Mouse (Mus musculus) midbrain, embryonic 15.5 days (tissue): ENCODE data around the gene Spn. TPM values are rescaled to one million over a fixed set of nuclear protein-coding genes. Genes with fewer than 3 reads are reported as not detected.
A peak's percentile ranks its signal among the peaks of the same experiment; 100 is the strongest.

Experiments
- ATAC-seq: fragments of 200-750 bp; cut with Nextera tagmentation; replicated peaks from 2 replicates; pipeline ENCODE4 v1.8.0; 2017; ENCODE audit warnings: moderate TSS enrichment
- H3K27ac ChIP-seq: fragments of 300-500 bp; sonication (generic); 2 replicates; pipeline ENCODE4 v1.5.1; 2015; ENCODE audit warnings: mild to moderate bottlenecking, inconsistent platforms
- H3K27me3 ChIP-seq: fragments of 300-500 bp; sonication (generic); replicated peaks from 2 replicates; pipeline ENCODE4 v1.6.1; 2015; ENCODE audit warnings: inconsistent platforms
- H3K36me3 ChIP-seq: fragments of 300-500 bp; sonication (generic); replicated peaks from 2 replicates; pipeline ENCODE4 v1.6.1; 2015; ENCODE audit warnings: inconsistent platforms
- H3K4me1 ChIP-seq: fragments of 300-500 bp; sonication (generic); 2 replicates; pipeline ENCODE4 v1.6.1; 2015; ENCODE audit warnings: inconsistent platforms
- H3K4me2 ChIP-seq: fragments of 300-500 bp; sonication (generic); 2 replicates; pipeline ENCODE4 v1.6.1; 2015; ENCODE audit warnings: inconsistent platforms, mild to moderate bottlenecking, moderate library complexity
- H3K4me3 ChIP-seq: fragments of 300-500 bp; sonication (generic); 2 replicates; pipeline ENCODE4 v1.5.1; 2015; ENCODE audit warnings: mild to moderate bottlenecking, inconsistent platforms
- H3K9ac ChIP-seq: fragments of 300-500 bp; sonication (generic); 2 replicates; pipeline ENCODE4 v1.6.1; 2015; ENCODE audit warnings: mild to moderate bottlenecking, inconsistent platforms
- H3K9me3 ChIP-seq: fragments of 300-500 bp; sonication (generic); 2 replicates; pipeline ENCODE4 v1.6.1; 2016; ENCODE audit warnings: inconsistent platforms
- WGBS: fragments of 180-500 bp; shearing (Covaris S2); methylation state at CpG from one replicate; pipeline ENCODE4 v1.1.7; 2015; ENCODE audit warnings: mixed read lengths; 5-methylcytosine and 5-hydroxymethylcytosine counted together
- polyA plus RNA-seq: library from polyadenylated mRNA; unstranded; fragments of >200 nt; fragmentation: Nextera tagmentation; extraction: Ambion mirVana; gene quantifications from 2 replicates; pipeline ENCODE4 v1.2.1, GENCODE M21; 2015

The Spn gene
- polyA plus RNA-seq, 1 experiment from 2014 or later, result 0.04 TPM

GRCm38 (mm10) chr7:127112921-127113597, 24.6 kb downstream of the Spn start:
- Histone ChIP-seq H3K4me2 (no peak overlapping the region), H3K27ac (no peak overlapping the region), H3K27me3 (no peaks in the 10 kb centered on the region), H3K4me1 (peaks cover 3% of the 10 kb centered on the region; the same call in 1 of the 2 replicates), H3K4me3 (no peak overlapping the region), H3K36me3 (no peaks in the 10 kb centered on the region), H3K9ac (no peak overlapping the region), H3K9me3 (no peaks in the 10 kb centered on the region)
- no peak for ATAC-seq
- 50% methylated on average over 9 of the region's 9 CpGs for WGBS

DNA sequence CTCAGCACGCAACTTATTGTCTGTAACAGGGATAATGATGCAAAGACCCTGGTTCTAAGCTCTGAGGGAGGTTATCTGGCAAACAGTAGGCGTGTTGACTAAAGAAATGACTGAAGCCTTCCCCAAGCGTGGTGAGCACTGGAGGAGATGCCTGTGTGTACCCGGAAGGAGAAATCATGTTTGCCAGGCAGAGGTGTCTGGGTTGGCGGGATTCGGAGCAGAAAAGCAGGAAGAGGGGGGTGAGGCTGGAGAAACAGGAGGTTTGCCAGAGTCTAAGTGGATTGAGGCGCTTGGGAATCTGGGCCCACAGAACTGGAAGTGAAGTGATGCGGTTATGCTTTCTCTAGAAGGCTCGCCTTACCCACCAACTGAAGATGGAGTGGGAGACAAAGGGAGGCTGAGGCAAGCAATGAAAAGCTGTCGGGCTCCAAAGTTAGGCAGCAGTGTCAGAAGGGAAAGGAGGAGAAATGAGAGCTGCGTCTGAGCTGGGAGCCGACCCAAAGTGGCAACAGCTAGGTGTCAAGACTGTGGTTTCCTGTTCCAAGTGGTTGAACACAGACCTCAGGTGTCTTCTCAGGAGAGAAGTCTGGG, 25.3 kb downstream of the Spn start:
- peaks cover 3% of the 10 kb centered on the region; the same call in 1 of the 2 replicates for H3K4me1 ChIP-seq
- no peaks in the 10 kb centered on the region for H3K36me3 ChIP-seq
- no peak overlapping the region for H3K27ac ChIP-seq
- H3K27me3 ChIP-seq, result no peaks in the 10 kb centered on the region
- no peak for ATAC-seq
- H3K9me3 ChIP-seq, result no peaks in the 10 kb centered on the region
- 84% methylated on average over 12 of the region's 12 CpGs for WGBS
- H3K4me2 ChIP-seq, result no peak overlapping the region
- H3K4me3 ChIP-seq, result no peak overlapping the region
- H3K9ac ChIP-seq, result no peak overlapping the region

GRCm38 (mm10) chr7:127111461-127111860, 26.2 kb downstream of the Spn start:
- ATAC-seq, result no peak
- Histone ChIP-seq H3K4me1 (peaks cover 3% of the 10 kb centered on the region; the same call in 1 of the 2 replicates), H3K9ac (no peak overlapping the region), H3K27me3 (no peaks in the 10 kb centered on the region), H3K27ac (no peak overlapping the region), H3K4me3 (no peak overlapping the region), H3K36me3 (no peaks in the 10 kb centered on the region), H3K4me2 (no peak overlapping the region), H3K9me3 (no peaks in the 10 kb centered on the region)
- WGBS, result 49% methylated on average over 6 of the region's 6 CpGs

DNA sequence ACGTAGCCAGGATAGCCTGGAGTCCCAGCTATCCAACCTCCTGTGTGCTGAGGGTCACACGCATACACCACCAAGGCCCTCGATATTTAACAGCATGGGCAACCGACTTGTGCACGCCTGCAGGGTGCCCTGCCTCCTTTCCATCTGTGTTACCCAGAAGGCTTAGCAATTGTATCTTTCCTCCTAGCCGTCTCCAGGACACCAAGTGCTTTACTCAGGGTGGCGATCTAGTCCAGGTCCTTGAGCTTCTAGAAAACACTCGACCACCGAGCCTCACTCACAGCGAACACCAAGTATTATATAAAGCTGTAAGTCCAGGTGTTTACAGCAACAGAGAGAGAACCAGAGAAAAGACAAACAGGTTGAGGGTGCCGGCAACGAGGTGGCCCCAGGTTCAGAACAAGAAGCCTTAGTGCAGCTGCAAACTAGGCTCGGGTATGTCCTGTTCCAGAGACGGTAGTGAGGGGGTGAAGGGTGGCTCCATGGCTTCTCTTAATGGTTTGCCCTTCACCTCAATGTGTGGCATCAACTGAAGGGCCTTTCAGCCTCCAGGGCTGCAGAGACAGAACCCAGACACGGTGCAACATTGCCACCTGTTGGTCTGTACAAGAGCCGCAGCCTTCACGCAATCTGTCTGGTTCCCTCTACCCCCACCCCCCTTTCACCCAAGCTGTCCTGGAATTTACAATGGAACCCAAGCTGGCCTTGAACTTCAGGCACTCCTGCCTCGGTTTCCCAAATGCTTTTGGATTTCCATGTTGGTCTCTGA, 27.2 kb downstream of the Spn start:
- Histone ChIP-seq H3K4me3 (no peak overlapping the region), H3K9me3 (no peaks in the 10 kb centered on the region), H3K36me3 (no peaks in the 10 kb centered on the region), H3K9ac (no peak overlapping the region), H3K4me1 (peaks cover 3% of the 10 kb centered on the region; the same call in 1 of the 2 replicates), H3K4me2 (no peak overlapping the region), H3K27ac (no peak overlapping the region), H3K27me3 (no peaks in the 10 kb centered on the region)
- 50% methylated on average over 18 of the region's 18 CpGs for WGBS
- peak; percentile 82 for ATAC-seq

DNA sequence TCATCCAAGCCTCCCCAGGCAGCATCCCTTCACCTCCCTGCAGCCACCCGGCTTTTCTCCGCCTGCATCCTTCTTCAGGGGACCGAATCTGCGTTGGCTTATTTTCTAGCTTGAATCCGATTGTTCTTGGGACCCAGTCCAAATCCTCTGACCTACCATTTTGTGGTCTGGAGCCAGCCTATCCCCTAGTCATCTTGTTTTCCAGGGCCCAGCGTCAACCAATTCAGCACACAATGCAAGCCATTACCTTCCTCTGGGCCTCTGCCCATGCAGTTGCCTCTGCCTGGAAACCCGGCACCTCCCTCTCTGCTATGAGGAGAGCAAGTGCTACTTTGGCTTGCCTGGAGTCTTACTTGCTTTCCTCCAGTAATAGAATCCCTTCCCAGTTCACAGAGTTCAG, 32.1 kb downstream of the Spn start:
- Histone ChIP-seq H3K27me3 (no peaks in the 10 kb centered on the region), H3K27ac (peak overlapping the region; percentile 72; the same call in 1 of the 2 replicates), H3K36me3 (no peaks in the 10 kb centered on the region), H3K9ac (no peak overlapping the region), H3K4me1 (peaks cover 7% of the 10 kb centered on the region), H3K4me3 (no peak overlapping the region), H3K4me2 (no peak overlapping the region), H3K9me3 (no peaks in the 10 kb centered on the region)
- WGBS, result 70% methylated on average over 7 of the region's 7 CpGs
- no peak for ATAC-seq

DNA sequence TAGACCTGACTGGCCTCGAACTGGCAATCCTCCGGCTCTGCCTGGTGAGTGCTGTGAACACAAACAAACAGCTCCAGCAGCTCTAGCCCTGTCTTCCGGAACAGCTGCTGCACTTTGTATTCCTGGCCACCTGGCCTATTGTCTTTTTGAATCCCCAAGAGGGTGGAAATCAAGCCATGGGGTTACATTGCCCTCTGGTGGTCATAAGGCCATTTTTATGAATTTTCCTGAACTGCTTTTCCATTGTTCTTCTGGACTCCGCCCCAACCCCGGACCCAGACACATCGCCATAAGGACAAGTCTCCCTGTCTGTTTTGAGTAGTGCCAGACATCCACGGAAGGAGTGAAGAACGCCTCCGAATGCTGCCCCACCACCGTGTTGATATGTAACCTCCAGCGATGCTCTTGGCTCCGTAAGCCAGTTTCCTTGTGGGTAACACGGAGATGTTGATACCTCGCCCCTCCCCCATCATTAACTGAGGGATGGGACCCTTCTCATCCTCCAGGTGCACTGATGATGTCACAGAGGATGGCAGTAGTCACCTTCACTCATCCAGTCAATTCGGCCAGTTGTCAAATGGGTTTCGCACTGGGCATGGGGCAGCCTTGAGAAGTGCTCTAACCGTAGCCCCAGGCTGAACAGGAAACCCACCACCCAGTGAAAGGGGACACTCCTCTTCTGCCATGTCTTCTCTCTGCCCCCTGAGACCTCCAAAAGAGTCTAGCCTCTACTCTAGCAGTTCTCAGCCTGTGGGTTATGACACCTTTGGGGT, 32.9 kb downstream of the Spn start:
- peak overlapping the region; percentile 20; the same call in 1 of the 2 replicates for H3K9ac ChIP-seq
- ATAC-seq, result peak; percentile 85
- peak overlapping the region; percentile 72 for H3K27ac ChIP-seq

DNA sequence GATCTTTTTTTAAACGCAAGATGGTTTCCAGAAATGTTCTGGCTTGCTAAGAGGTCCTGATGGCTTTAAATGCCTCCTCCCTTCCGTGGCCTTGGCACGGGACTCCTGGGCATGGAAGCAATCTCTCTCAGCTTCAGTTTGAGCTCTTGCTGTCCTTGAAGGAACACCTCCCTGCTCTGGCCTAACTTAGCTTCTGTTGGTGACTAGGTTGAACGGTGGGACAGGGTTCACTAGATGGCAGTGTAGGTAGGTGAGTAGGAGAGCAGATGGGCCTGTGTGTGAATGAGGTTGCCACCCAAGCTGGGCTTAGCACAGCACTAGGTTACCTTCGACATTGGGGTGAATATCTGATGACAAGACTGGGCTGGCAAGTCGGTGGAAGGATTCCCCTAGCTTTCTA, 33.7 kb downstream of the Spn start:
- H3K27me3 ChIP-seq, result no peaks in the 10 kb centered on the region
- peaks cover 7% of the 10 kb centered on the region for H3K4me1 ChIP-seq
- WGBS, result 72% methylated on average over 6 of the region's 6 CpGs
- H3K4me2 ChIP-seq, result no peak overlapping the region
- H3K27ac ChIP-seq, result peak overlapping the region; percentile 72
- ATAC-seq, result no peak
- no peaks in the 10 kb centered on the region for H3K9me3 ChIP-seq
- no peak overlapping the region for H3K9ac ChIP-seq
- H3K4me3 ChIP-seq, result no peak overlapping the region
- no peaks in the 10 kb centered on the region for H3K36me3 ChIP-seq

More for the DNA sequence above, 32.9 kb downstream of the Spn start:
- Histone ChIP-seq H3K4me3 (peak overlapping the region; percentile 17; the same call in 1 of the 2 replicates), H3K4me2 (peak overlapping the region; percentile 48), H3K4me1 (peaks cover 7% of the 10 kb centered on the region), H3K9me3 (no peaks in the 10 kb centered on the region), H3K36me3 (no peaks in the 10 kb centered on the region), H3K27me3 (no peaks in the 10 kb centered on the region)
- 14% methylated on average over 17 of the region's 17 CpGs for WGBS

DNA sequence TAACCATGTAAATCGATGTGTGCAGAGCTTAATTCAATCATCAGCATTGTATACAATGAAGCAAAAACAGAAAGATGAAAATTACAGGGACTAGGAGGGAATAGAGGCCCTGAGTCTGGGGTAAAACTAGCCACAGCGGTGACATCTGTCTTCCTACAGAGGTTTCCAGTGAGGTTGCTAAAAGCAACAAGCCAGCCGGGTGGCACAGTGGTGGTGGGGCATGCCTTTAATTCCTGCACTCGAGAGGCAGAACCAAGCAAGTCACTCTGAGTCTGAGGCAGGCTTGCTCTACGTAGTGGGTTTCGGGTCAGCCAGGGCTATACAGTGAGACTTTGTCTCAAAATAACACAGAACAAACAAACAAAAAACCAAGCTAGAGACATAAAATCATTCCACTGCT, 35.5 kb downstream of the Spn start:
- no peaks in the 10 kb centered on the region for H3K36me3 ChIP-seq
- H3K4me1 ChIP-seq, result peaks cover 7% of the 10 kb centered on the region
- H3K4me2 ChIP-seq, result no peak overlapping the region
- 83% methylated on average over 6 of the region's 6 CpGs for WGBS
- no peak for ATAC-seq
- H3K9ac ChIP-seq, result no peak overlapping the region
- no peaks in the 10 kb centered on the region for H3K9me3 ChIP-seq
- H3K4me3 ChIP-seq, result no peak overlapping the region
- H3K27me3 ChIP-seq, result no peaks in the 10 kb centered on the region
- no peak overlapping the region for H3K27ac ChIP-seq

- ATAC-seq, result no peak
- WGBS, result 37% methylated on average over 2 of the region's 2 CpGs
Observed at GRCm38 (mm10) chr7:127101451-127102016, 36.1 kb downstream of the Spn start.

GRCm38 (mm10) chr7:127099528-127099927, 38.1 kb downstream of the Spn start:
- no peak overlapping the region for H3K27ac ChIP-seq
- H3K36me3 ChIP-seq, result no peaks in the 10 kb centered on the region
- H3K4me2 ChIP-seq, result no peak overlapping the region
- ATAC-seq, result no peak
- H3K4me1 ChIP-seq, result peaks cover 3% of the 10 kb centered on the region
- H3K9ac ChIP-seq, result no peak overlapping the region
- WGBS, result 89% methylated on average over 4 of the region's 4 CpGs
- H3K4me3 ChIP-seq, result no peak overlapping the region
- no peaks in the 10 kb centered on the region for H3K9me3 ChIP-seq
- H3K27me3 ChIP-seq, result no peaks in the 10 kb centered on the region

More at GRCm38 (mm10) chr7:127101451-127102016, 36.1 kb downstream of the Spn start:
- no peaks in the 10 kb centered on the region for H3K9me3 ChIP-seq
- H3K4me2 ChIP-seq, result no peak overlapping the region
- H3K9ac ChIP-seq, result no peak overlapping the region
- H3K4me1 ChIP-seq, result peaks cover 7% of the 10 kb centered on the region
- H3K27me3 ChIP-seq, result no peaks in the 10 kb centered on the region
- H3K4me3 ChIP-seq, result no peak overlapping the region
- no peak overlapping the region for H3K27ac ChIP-seq
- H3K36me3 ChIP-seq, result no peaks in the 10 kb centered on the region

DNA sequence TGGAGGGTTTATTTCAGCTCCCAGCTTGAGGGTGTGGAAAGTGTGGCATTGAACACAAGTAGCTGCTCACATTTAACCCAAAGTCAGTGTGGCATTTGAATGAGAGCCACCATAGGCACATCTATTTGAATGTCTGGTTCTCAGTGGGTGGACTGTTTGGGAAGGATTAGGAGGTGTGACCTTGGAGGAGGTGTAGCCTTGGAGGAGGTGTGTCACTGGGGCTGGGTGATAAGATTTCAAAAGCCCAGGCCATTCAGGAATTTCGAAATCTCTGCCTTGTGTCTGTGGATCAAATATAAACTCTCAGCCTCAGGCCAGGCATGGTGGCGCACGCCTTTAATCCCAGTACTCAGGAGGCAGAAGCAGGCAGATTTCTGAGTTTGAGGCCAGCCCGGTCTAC, 38.7 kb downstream of the Spn start:
- Histone ChIP-seq H3K27ac (no peak overlapping the region), H3K27me3 (no peaks in the 10 kb centered on the region), H3K36me3 (no peaks in the 10 kb centered on the region), H3K9ac (no peak overlapping the region), H3K4me3 (no peak overlapping the region), H3K9me3 (no peaks in the 10 kb centered on the region), H3K4me1 (no peaks in the 10 kb centered on the region), H3K4me2 (no peak overlapping the region)
- no peak for ATAC-seq
- WGBS, result 91% methylated on average over 4 of the region's 4 CpGs
